Mouse (Mus musculus) retina, postnatal 1 day (tissue): ENCODE data around the gene Tubb1.

ENCODE experiments used
- DNase-seq: peaks from one replicate; pipeline ENCODE4 v3.0.0-alpha.2; 2012

Gene Tubb1

DNA sequence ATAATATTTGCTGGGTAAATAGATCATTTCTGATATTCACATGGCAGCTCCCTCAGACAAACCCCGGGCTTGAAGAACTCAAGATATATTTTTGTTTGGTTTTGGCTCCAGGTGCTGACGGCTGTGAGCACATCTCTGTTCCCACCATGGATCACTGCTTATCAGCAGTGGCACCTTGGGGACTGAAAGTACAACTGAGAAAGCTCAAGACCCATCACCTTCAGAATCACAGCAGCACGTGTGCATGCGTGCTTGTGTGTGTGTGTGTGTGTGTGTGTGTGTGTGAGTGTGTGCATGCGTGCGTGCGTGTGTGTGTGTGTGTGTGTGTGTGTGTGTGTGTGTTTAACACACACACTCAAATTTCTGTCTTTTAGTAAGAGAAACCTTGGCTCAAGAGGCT, 6.1 kb upstream of the Tubb1 start:
- no peak for DNase-seq

DNA sequence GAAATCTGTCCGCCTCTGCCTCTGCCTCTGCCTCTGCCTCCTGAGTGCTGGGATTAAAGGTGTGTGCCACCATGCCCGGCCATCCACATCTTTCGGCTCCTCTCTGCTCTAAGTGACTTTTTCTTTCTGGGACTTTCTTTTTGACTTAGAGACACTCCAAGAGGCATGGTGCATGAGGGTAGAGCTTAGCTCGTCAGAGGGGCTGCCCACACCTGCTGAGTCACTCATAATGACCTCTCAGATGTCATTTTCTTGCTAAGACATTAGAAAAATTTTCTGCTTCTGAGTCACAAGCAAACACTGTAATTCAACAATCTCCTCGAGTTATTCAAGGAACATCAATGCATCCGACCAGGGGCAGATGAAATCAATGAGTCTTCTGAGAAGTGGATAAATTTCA, 5.5 kb upstream of the Tubb1 start:
- no peak for DNase-seq

DNA sequence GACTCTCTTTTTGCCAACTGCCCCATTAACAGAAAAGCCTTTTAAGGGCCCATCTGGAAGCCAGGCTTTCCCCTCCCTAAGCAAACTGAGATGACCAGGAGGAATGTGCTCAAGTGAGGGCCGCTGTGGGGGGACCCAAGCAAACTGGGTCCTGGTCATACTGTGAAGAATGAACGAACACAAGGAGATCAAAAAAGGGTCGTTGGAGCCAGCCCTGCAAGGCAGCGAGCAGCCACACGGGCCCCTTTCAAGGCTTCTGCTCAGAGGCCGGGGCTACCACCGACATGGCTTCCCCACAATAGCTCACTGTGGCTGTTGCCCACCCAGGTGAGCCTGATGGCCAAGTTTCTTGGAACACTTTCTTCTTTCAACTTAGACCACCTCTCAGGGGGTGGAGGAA, 4.0 kb upstream of the Tubb1 start:
- no peak for DNase-seq

DNA sequence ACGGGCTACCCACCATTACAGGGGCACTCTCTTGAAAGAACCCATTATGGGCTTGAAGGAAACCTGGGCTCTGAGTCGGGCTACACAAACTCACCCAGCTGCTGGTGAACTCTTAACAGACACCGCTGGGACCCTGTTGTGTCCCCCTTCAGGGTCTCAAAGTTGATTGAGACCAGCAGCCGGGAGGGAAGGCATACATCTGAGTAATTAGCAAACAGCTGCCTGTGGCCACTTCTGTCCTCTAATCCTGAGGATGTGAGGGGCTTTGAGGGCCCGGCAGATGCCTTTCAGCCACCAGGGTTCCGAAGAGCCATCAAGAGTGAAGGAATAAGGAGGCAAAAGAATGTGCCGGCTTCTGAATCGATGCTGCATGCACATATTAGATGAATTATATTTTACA, 3.6 kb upstream of the Tubb1 start:
- no peak for DNase-seq

- DNase-seq, result no peak
These were observed 2.1 kb upstream of the Tubb1 start for GRCm38 (mm10) chr2:174448405-174448804.

- no peak for DNase-seq
These were observed 3.2 kb downstream of the Tubb1 start for GRCm38 (mm10) chr2:174453681-174454080.

DNA sequence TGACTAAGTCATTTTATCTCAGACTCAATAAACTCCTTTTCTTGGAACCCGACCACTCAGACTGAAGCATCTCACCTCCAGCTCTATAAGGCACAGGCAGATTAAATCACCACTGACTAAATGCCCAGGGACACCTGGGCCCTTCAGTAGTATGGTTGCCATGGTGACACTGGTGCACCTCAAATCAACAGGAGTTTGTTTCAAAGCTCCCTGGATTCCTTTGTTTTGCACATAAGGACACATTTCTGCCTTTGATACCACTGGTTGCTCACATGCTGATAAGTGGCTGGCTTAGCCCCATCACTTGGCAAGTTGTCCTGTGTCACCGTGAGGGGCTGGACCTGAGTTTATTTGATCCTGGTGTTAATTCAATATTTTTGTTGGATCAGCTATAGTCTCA, 8.9 kb downstream of the Tubb1 start:
- no peak for DNase-seq

GRCm38 (mm10) chr2:174463370-174463769, 12.9 kb downstream of the Tubb1 start:
- no peak for DNase-seq

- DNase-seq, result peak; percentile 95
These were observed 13.5 kb downstream of the Tubb1 start, which contains the start of gene Atp5e for GRCm38 (mm10) chr2:174463789-174464523. Gene Atp5e, minus strand, starts transcription at chr2:174464105.

GRCm38 (mm10) chr2:174470333-174470732, 19.8 kb downstream of the Tubb1 start:
- DNase-seq, result no peak

DNA sequence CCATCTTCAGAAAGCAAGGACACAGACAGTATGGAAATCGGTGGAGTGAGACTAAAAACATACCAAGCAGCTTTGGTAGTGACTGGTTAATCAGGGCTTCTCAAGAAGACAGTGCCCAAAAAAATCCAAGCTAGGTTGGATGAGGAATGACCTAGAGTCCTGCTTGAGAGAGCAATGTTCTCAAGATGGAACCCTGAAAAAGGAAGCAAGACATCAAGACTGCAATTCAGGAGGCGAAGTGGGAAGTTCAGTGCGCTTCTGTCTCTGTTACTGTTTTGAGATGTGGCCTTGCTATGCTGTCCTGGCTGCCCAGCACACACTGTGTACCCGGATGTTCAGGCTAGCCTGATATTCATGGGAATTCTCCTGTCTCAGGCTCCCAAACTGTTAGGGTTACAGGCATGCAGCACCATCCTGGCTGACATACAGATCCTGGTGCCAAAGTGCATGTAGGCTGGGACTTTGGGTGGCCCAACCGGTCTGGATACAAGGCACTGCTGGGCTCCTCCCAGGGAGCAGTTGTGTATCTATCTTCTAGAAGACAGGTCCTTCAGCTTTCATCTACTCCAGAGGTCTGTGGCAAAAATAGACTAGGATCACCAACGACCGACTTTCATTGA, 20.4 kb downstream of the Tubb1 start:
- DNase-seq, result no peak

DNA sequence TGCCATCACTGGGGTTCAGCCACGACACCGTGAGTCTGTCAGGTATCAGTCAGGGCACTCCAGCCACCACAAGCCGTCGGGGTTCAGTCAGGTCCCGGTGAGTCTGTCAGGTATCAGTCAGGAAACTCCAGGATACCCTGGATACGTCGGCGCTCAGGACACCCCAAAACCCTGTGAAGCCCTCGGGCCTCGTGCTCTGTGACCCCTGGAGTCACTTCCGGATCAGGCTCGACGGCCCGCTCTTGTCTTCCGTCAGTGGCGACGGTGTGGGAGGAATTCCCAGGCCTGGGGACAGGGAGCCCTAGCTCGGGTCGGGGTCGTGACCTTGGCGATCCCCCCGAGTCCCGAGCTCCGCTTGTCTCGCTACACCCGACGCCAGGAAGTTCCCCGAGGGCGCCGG, 21.9 kb downstream of the Tubb1 start:
- DNase-seq, result no peak

- DNase-seq, result peak; percentile 99
These were observed 22.5 kb downstream of the Tubb1 start, which contains the start of gene Prelid3b for GRCm38 (mm10) chr2:174472818-174473549. Gene Prelid3b, minus strand, starts transcription at chr2:174473081.

DNA sequence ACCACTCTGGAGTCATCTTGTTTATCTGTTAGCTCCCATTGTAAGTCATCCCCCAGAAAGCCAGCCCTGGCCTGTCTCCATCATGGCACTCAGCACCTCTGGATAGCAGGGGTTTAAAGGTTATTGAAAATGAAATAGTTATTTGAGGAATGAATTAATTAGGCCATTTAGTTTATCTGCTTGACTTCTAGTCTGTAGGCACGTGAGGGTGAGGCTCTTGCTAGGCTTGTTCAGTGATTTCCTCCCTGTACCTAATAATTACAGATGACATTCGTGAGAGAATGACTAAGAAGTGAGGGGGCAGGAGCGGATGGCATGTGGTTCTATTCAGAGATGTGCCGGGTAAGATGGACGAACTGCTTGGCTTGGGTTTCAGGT, 23.0 kb downstream of the Tubb1 start:
- no peak for DNase-seq

- no peak for DNase-seq
These were observed 27.2 kb downstream of the Tubb1 start for GRCm38 (mm10) chr2:174477543-174478319.

DNA sequence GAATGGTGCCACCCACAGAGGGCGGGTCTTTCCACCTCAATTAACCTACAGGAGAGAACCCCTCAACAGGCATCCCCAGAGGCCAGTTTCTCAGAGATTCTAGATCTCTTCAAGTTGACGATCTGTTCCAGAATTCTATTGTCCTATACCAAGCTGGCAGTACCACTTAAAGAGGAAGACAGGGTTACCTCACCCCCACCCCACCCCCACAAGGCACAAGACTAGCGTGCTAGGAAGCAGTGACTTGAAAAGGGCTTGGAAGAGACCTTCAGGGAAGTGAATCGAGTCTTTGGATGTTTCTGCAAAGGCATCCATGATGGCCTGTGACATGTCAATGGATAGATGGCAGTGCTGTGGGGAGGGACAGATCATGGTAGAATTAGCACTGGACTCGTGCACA, 28.3 kb downstream of the Tubb1 start:
- no peak for DNase-seq

GRCm38 (mm10) chr2:174487005-174487404, 36.5 kb downstream of the Tubb1 start:
- DNase-seq, result no peak

DNA sequence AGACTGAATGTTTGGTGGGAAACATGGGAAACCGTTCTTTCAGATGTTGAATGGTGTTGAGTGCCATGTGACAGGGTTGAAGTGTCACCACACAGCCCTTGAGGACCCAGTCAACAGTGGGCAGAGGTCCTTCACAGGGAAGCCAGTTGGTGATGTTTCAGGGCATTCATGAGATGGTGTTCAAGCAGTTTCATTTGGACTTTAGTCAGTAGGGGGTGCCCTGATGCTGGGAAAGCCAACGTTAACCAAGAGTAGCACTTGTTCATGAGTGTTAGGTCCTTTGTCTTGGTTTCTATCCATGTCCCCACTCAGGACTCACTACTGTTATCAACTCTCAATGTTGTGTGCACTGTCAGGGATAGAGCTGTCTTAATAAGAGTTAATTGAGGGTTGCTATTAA, 42.4 kb downstream of the Tubb1 start:
- no peak for DNase-seq

DNA sequence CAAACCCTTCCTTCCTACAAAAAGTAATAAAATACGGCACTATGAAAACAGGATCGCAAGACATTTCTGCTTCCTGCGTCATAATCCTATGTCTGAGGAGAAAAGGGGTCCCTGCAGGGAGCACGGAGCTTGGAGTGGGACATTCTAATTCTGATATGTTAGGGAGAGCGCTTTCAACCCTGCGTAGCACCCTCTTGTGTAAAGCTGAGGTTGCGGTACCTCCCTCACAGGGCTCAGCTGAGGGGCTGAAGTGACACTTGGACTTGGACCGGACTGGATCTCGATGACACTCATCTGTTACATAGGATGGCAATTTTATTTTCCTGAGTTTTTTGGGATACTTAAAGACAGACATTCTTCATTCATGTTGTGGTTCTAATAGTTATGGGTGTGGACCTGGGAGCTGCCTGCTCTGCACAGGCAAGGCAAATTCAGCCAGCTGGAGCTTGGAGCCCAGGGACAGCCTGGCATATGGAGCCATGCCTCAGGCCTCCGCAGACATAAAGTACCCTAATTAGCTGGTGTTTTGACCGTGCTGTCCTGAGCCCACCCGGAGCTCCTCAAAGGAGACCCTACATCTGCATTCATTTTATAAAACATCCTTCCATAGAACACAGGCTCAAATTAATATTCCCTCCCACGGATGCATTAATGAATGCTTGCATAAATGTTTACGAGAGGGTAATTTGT, 50.5 kb downstream of the Tubb1 start:
- peak; percentile 41 for DNase-seq

DNA sequence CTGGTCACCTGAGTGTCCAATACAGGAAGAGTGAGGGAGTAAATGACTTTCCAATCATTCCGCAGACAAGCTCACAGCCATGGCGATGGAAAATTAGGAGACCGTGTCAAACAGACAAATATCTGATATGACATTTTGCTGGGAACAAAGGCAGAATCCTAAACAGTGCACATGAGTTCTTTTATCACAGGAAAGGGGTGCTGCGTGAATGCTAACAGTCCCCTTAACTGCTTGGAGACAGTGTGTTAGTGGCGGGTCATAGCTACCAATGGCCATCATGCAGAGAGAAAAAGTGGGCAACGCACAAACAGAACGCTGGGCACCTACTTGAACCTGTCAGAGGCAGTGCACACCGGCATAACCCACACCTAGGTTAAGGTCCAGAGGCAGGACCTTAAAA, 51.0 kb downstream of the Tubb1 start:
- DNase-seq, result peak; percentile 36

- DNase-seq, result peak; percentile 23
These were observed 51.8 kb downstream of the Tubb1 start for GRCm38 (mm10) chr2:174502321-174502720.

DNA sequence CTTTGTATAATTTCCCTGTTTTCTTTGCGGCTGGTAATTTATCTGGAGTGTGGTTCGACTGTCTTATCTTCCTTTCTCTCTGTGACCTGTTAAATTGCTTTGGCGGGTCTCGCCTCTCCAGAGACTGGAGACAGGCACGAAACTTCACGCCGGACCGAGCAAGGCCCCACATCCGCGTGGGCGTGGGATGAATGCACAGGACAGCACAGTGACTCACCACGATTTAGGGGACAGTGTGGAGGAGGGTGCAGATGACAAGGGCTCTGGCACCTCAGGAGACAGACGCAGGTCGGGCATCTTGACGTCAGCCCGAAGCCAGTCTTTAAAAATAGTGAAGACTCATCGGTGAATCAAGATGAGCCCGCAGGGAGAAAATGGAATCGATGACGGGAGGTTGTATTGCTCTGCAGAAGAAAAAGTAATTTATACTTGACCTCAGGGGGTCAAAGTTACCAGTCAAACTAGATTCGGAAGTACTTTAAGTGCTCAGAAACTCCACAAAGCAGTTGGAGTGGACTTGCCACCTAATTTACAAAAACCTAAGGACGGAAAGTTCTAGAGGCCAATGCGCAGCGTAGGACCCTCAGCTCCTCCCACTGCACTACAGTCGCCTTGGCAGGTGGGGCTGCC, 52.5 kb downstream of the Tubb1 start:
- peak; percentile 4 for DNase-seq
